In genomic region chr4:126753268-126754230, GRCm38 (mm10) we compare ENCODE assay signal across 8 mouse cellular contexts. TPM values are rescaled to one million over a fixed set of nuclear protein-coding genes. Genes with fewer than 3 reads are reported as not detected.
DNase-seq lines count a peak whose midpoint lies in the region; ATAC-seq lines count a peak whose summit lies in the region.

Gene Ncdn (minus strand): TSS chr4:126753438.
Gene AU040320 (plus strand): TSS chr4:126753544.

- peak; percentile 99 for DNase-seq in Muller cell, postnatal 12 days (ENCODE audit: inconsistent ontology term)
- peak; percentile 98 for DNase-seq in cerebellum, adult 9-11 months
- peak; percentile 97 for DNase-seq in frontal cortex, postnatal 10 days (ENCODE audit: low spot score in 2 of 2)
- DNase-seq in layer of hippocampus, postnatal 25 days (ENCODE audit: extremely low spot score in 1 of 2, low spot score in 1 of 2): peak; percentile 91 to 98
- peak; percentile 97 for DNase-seq in lung, postnatal 25 days (ENCODE audit: low spot score)
- peak; percentile 97 for DNase-seq in retina, embryonic 14.5 days (ENCODE audit: low spot score)
- DNase-seq in thymus, postnatal 4 days: peak; percentile 96

- H3K4me2 ChIP-seq in hindbrain, embryonic 12.5 days (replicated peaks): peak within 1 kb of the TSS; percentile 91

- H3K9ac ChIP-seq in hindbrain, embryonic 12.5 days: peak within 1 kb of the TSS; percentile 78

- under 1% methylated on average over 69 of the region's 71 CpGs for WGBS in hindbrain, embryonic 12.5 days

- peak within 1 kb of the TSS; percentile 66 for H3K4me3 ChIP-seq in hindbrain, embryonic 12.5 days

- ATAC-seq in hindbrain, embryonic 12.5 days (ENCODE audit: low FRiP score): peak; percentile 98

- H3K36me3 ChIP-seq in hindbrain, embryonic 12.5 days: peaks cover 36% of the 10 kb centered on the region

- no peaks in the 10 kb centered on the region for H3K9me3 ChIP-seq in hindbrain, embryonic 12.5 days (replicated peaks)

- H3K27me3 ChIP-seq in hindbrain, embryonic 12.5 days: no peaks in the 10 kb centered on the region

- H3K4me1 ChIP-seq in hindbrain, embryonic 12.5 days: peaks cover 50% of the 10 kb centered on the region

- peak within 1 kb of the TSS; percentile 98 for H3K27ac ChIP-seq in hindbrain, embryonic 12.5 days

RNA-seq across cellular contexts. Expression of gene Ncdn, which starts in this region (rescaled TPM):
- 54.3 and 62.6 TPM in 2 replicates for polyA plus RNA-seq in hindbrain, embryonic 12.5 days (2016; fragmentation: Nextera tagmentation; extraction: Ambion mirVana)
- 1,000 to 10,000 TPM; 1,823 to 1,918 TPM for total RNA-seq in layer of hippocampus, postnatal 25 days (2021)

RNA-seq across cellular contexts. Expression of gene AU040320, which starts in this region (rescaled TPM):
- 35.3 and 38.6 TPM in 2 replicates for polyA plus RNA-seq in hindbrain, embryonic 12.5 days (2016; fragmentation: Nextera tagmentation; extraction: Ambion mirVana)
- total RNA-seq in layer of hippocampus, postnatal 25 days (2021): 10 to 100 TPM; 64.7 to 66.9 TPM

Comparison
In these comparisons a context has a peak if more than half of its experiments do, and no peak if none do; other contexts are left out.
1. Peak in every context shown above with its lines: DNase-seq, ATAC-seq, H3K4me3 ChIP-seq and H3K27ac ChIP-seq.